Mouse (Mus musculus) cerebellum, adult 2 months (tissue): ENCODE data around the gene Uqcc1.

ENCODE experiments used
- CTCF ChIP-seq: fragments of 200-500 bp; IDR thresholded peaks from 2 replicates; pipeline ENCODE4 v1.5.1; 2011; ENCODE audit warnings: low read depth, mild to moderate bottlenecking, control low read depth, low read length, moderate library complexity, borderline replicate concordance; ENCODE audit not compliant: insufficient read depth
- POLR2A ChIP-seq: fragments of 200-500 bp; IDR thresholded peaks from 2 replicates; pipeline ENCODE4 v1.6.1; 2011; ENCODE audit warnings: low read length, control low read depth, borderline replicate concordance; ENCODE audit not compliant: insufficient read depth

DNA sequence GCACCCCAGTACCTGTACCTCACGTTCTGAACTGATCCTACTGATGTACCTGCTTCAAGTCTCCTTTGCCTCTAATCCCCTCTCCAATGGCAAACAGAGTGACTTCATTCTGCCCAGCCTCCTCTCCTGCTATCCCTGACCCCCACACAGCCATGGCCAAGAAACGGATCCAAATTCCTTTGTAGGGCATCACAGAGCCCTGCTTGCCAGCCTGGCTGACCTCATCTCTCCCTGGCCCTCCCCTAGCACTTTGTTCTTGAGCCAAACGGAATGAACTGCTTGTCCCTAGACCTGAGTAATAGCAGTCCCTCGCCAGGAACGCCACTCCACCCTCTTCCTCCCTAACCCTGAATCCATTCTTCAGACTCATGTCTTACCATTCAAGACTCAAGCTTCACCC, 123.6 kb downstream of the Uqcc1 start:
- TF ChIP-seq CTCF: no peak; the same call in 1 of the 2 replicates
- TF ChIP-seq POLR2A: peak; percentile 76; the same call in 1 of the 2 replicates
